Mouse (Mus musculus) C2C12 (cell line): ENCODE results near the gene Brwd1. TPM values are rescaled to one million over a fixed set of nuclear protein-coding genes. Genes with fewer than 3 reads are reported as not detected.

Experiments used
- H3K27me3 ChIP-seq: one replicate; pipeline ENCODE4 v1.6.1; 2011; ENCODE audit not compliant: control insufficient read depth, insufficient read depth, insufficient read length
- H3K36me3 ChIP-seq: one replicate; pipeline ENCODE4 v1.6.1; 2011; ENCODE audit not compliant: control insufficient read depth, insufficient read depth
- H3K4me3 ChIP-seq: one replicate; pipeline ENCODE4 v1.5.1; 2011; ENCODE audit warnings: mild to moderate bottlenecking, control low read depth; ENCODE audit not compliant: poor library complexity, insufficient read depth, severe bottlenecking
- H3K79me2 ChIP-seq: one replicate; pipeline ENCODE4 v1.6.1; 2011; ENCODE audit not compliant: control insufficient read depth, insufficient read depth
- H3K79me3 ChIP-seq: one replicate; pipeline ENCODE4 v1.6.1; 2011; ENCODE audit warnings: low read depth, control low read depth
- H3ac ChIP-seq: one replicate; pipeline ENCODE3; 2011; ENCODE audit warnings: low read depth; ENCODE audit not compliant: control insufficient read depth, insufficient read length
- CEBPB ChIP-seq: IDR thresholded peaks from one replicate; pipeline ENCODE4 v1.6.1; 2011; ENCODE audit warnings: low read depth, mild to moderate bottlenecking, control low read depth, moderate library complexity
- CTCF ChIP-seq: IDR thresholded peaks from one replicate; pipeline ENCODE4 v1.5.1; 2011; ENCODE audit not compliant: control insufficient read depth, insufficient read depth, insufficient read length
- FOSL1 ChIP-seq: IDR thresholded peaks from one replicate; pipeline ENCODE4 v1.8.0; 2011; ENCODE audit warnings: mild to moderate bottlenecking, low read length; ENCODE audit not compliant: poor library complexity, insufficient read depth, severe bottlenecking
- MAX ChIP-seq: IDR thresholded peaks from one replicate; pipeline ENCODE4 v1.6.1; 2011; ENCODE audit warnings: mild to moderate bottlenecking, control low read depth
- MYOD1 ChIP-seq: IDR thresholded peaks from one replicate; pipeline ENCODE4 v1.6.1; 2011; ENCODE audit warnings: low read depth; ENCODE audit not compliant: control insufficient read depth, insufficient read length
- MYOG ChIP-seq: IDR thresholded peaks from one replicate; pipeline ENCODE4 v1.6.1; 2011; ENCODE audit not compliant: control insufficient read depth, insufficient read length; ENCODE audit errors: extremely low read depth
- USF1 ChIP-seq: IDR thresholded peaks from one replicate; pipeline ENCODE4 v1.6.1; 2011; ENCODE audit warnings: low read depth, mild to moderate bottlenecking, control low read depth, moderate library complexity
- long read RNA-seq, 2 experiments: library from polyadenylated mRNA; unstranded; transcript quantifications; one replicate each; pipeline ENCODE4 v2.0.0; 2019 to 2020
- polyA plus RNA-seq: library from polyadenylated mRNA; unstranded; fragments of >200 nt; fragmentation: generic; extraction: Trizol; gene quantifications from one replicate; pipeline ENCODE4 v1.2.1, GENCODE M21; 2012; ENCODE audit warnings: missing spikeins

Gene Brwd1
- polyA plus RNA-seq = 11.1 TPM
- long read RNA-seq, experiment 1, transcript Brwd1-203 (5 exons, 2,382 nt) = major isoform, 9 of 23 reads
- long read RNA-seq, experiment 1, partial matches to known transcripts = 6 of 23 reads
- long read RNA-seq, experiment 1, other reads (novel, unspliced or antisense) = 8 of 23 reads
- long read RNA-seq, experiment 2, transcript Brwd1-203 (5 exons, 2,382 nt) = major isoform, 74 of 138 reads
- long read RNA-seq, experiment 2, partial matches to known transcripts = 42 of 138 reads
- long read RNA-seq, experiment 2, other reads (novel, unspliced or antisense) = 22 of 138 reads

DNA sequence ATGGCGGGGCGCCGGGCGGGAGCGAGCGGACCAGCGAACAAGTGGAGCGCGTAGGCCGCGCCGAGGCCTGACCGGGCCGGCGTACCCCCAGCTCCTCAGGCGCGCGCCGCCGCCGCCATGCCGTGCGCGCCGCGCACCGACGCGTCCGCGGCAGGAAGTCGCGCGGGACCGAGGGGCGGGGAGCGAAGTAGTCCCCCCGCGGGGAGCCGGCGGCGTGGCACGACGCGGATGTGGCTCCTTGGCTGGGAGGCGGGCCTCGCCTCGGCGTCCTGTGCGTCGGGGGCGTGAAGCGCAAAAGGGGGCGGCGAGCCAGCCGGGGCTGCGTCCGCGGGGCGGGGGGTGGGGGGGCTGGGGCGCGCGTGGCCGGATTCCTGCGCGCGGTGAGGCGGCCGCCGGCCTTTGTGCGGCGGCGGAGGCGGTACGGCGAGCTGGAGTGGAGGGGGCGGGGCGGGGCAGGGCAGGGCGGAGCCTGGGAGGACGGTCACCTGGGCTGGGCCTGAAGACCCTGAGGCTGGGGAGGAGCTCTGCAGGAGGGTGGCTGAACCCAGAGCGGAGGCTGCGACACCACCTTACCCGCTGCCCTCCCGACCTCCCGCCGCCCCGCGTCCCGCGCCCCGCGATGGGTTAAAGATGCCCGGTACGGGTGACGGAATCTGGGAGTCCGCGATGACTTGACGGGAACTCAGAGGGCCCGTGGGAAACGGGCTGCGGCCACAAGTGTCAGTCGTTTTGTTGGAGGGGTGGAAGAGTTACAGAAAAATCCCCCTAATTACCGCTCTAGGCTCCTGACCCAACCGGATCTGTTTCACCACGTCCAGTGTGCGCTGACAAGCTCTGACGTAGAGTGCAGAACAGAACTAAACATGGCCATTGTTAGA lies at the start of gene Brwd1:
Gene Brwd1 (minus strand): TSS at position 226 of the 878 bp plus-strand sequence.
- Histone ChIP-seq H3K79me3 (peaks cover 32% of the 10 kb centered on the region), H3ac (peak within 1 kb of the TSS; percentile 79), H3K27me3 (no peaks in the 10 kb centered on the region), H3K79me2 (peaks cover 43% of the 10 kb centered on the region), H3K36me3 (peaks cover 26% of the 10 kb centered on the region), H3K4me3 (peak within 1 kb of the TSS; percentile 94)
- TF ChIP-seq MYOG = no peak
- TF ChIP-seq CTCF = no peak
- TF ChIP-seq FOSL1 = no peak
- no peak for TF ChIP-seq CEBPB

DNA sequence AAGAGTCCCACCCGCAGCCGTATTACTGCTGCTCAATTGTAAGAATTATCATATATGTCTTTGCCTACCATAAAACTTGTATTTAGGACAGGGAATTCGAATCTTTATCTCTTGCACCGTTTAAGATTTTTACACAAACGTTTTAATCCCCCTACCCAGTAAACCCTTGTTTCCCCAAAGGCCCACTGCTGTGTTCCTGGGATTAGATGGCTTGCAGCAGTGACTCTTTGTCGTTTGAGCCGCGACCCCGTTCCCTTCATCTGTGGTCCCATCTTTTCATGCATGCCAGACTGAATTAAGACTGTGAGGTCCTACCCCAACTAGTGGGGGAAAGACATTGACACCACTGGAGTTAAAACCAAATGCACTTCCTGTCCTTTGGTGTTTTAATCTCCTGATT lies 46.1 kb upstream of the Brwd1 start:
- Histone ChIP-seq H3K27me3 (no peaks in the 10 kb centered on the region), H3K79me3 (peaks cover 34% of the 10 kb centered on the region), H3K4me3 (peak overlapping the region; percentile 41), H3ac (peak overlapping the region; percentile 85), H3K79me2 (peaks cover 41% of the 10 kb centered on the region), H3K36me3 (peaks cover 31% of the 10 kb centered on the region)
- TF ChIP-seq CEBPB (no peak), FOSL1 (no peak)

DNA sequence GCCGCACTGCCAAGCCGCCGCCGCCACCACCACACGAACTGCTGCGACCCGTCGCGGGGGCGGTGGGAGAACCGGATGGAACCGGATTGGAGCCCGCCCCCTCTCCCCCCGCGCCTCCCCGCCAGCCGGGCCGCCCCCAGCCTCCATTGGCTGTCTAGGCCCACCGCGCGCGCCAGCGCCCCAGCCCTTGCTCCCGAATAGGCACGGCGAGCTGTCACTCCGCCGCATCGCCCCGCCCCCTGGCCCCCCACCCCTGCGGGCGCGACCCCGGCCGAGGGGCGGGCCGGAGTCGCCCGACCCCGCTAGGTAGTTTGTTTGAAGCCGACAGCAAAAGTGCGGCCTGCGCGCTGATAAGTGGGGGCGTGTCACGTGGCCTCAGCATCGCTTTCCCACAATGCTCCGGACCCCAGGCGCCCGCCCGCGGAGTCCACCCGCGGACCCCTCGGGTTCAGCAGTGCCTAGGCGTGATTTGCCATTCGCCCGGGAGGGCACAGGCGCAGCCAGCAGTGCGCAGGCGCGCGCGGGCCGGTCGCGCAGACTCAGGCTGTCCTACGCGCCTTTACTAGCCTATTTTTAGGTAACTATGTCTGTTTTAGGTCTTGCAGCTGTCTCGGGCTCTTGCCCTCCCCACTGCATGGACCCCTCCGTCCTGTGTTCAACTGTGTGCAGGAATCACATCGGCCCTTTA lies 45.5 kb upstream of the Brwd1 start, which contains the start of gene Hmgn1:
Gene Hmgn1 (minus strand): TSS at position 73 of the 688 bp plus-strand sequence.
- H3K36me3 ChIP-seq = peaks cover 38% of the 10 kb centered on the region
- peaks cover 38% of the 10 kb centered on the region for H3K79me3 ChIP-seq
- H3K79me2 ChIP-seq = peaks cover 48% of the 10 kb centered on the region

DNA sequence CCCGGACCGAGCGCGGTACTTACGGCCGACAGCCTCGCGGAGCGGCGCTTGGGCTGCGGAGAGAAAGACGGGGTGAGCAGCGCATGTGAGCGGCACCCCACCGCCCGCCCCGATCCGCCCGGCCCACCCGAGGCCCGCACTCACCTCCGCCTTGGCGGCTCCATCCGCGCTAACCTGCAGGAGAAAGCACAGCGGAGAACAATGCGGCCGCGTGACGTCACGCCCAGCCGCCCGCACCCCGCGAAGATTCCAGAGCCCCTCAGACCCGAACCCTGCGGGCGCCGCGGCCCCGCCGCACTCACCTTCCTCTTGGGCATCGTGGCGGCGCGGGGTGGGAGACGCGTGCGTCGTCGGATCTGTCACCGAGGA lies 44.9 kb upstream of the Brwd1 start:
- peaks cover 50% of the 10 kb centered on the region for H3K79me2 ChIP-seq
- H3ac ChIP-seq = peak overlapping the region; percentile 90
- H3K27me3 ChIP-seq = no peaks in the 10 kb centered on the region
- peaks cover 40% of the 10 kb centered on the region for H3K79me3 ChIP-seq
- peak overlapping the region; percentile 83 for H3K4me3 ChIP-seq
- TF ChIP-seq CTCF (no peak), FOSL1 (no peak), CEBPB (no peak), MYOD1 (no peak), USF1 (no peak), MYOG (no peak), MAX (no peak)
- H3K36me3 ChIP-seq = peaks cover 43% of the 10 kb centered on the region

More for the DNA sequence above, 45.5 kb upstream of the Brwd1 start, which contains the start of gene Hmgn1:
- Histone ChIP-seq H3K27me3 (no peaks in the 10 kb centered on the region), H3ac (peak within 1 kb of the TSS; percentile 90), H3K4me3 (peak within 1 kb of the TSS; percentile 83)
- no peak for TF ChIP-seq FOSL1
- TF ChIP-seq MYOD1 = peak; percentile 18
- TF ChIP-seq MAX = no peak
- peak; percentile 93 for TF ChIP-seq USF1

DNA sequence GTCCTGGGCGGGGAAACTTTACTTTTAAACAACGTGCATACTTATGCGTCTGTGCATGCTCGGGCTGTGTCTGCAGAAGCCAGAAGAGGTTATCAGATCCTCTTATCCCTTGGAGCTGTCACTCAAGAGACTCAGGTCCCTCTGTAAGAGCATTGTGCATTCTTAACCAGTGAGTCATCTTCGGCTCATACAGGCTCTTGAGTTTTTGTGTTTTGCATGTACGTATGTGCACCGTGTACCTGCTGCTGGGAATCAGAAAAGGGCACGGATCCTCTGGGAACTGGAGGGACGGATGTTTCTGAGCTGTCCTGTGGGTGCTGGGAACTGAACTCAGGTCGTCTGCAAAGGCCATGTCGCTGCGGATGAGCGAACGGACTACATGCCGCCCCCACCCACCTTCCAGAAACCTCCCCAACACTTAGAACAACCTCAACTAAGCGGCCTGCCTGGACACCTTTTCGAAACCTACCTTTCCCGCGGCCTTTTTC lies 44.4 kb upstream of the Brwd1 start:
- peak overlapping the region; percentile 90 for H3ac ChIP-seq
- no peak for TF ChIP-seq CEBPB
- TF ChIP-seq USF1 = no peak
- TF ChIP-seq MAX = no peak
- no peak for TF ChIP-seq CTCF
- no peak for TF ChIP-seq FOSL1
- no peak for TF ChIP-seq MYOG
- no peak for TF ChIP-seq MYOD1

More for the DNA sequence above, 44.4 kb upstream of the Brwd1 start:
- H3K36me3 ChIP-seq = peaks cover 46% of the 10 kb centered on the region
- H3K79me3 ChIP-seq = peaks cover 40% of the 10 kb centered on the region
- H3K79me2 ChIP-seq = peaks cover 50% of the 10 kb centered on the region
- H3K4me3 ChIP-seq = peak overlapping the region; percentile 83
- H3K27me3 ChIP-seq = no peaks in the 10 kb centered on the region
